Mouse (Mus musculus): ENCODE results near the gene Gprin2.

GRCm38 (mm10) chr14:34209080-34209479 is 7.6 kb upstream of the Gprin2 start:
- TF ChIP-seq GATA1 (IDR thresholded peaks at IDR 0.05; ENCODE audit: borderline replicate concordance, low read length) (no peak), CTCF (IDR thresholded peaks at IDR 0.05; ENCODE audit: low read depth, low read length) (no peak)
